Mouse (Mus musculus): ENCODE data around the gene Vps13d.

- TF ChIP-seq CTCF (IDR thresholded peaks at IDR 0.05), result no peak
- TF ChIP-seq EP300 (IDR thresholded peaks at IDR 0.05), result no peak
These were observed 140.4 kb downstream of the Vps13d start for GRCm38 (mm10) chr4:145054369-145054768.
